Mouse (Mus musculus) embryonic facial prominence, embryonic 15.5 days (tissue): ENCODE data around the gene Mlxip. TPM values are rescaled to one million over a fixed set of nuclear protein-coding genes. Genes with fewer than 3 reads are reported as not detected.

Experiments used
- ATAC-seq: fragments of 200-750 bp; cut with Nextera tagmentation; 2 replicates; pipeline ENCODE4 v1.8.0; 2017; ENCODE audit warnings: low read depth, moderate TSS enrichment; ENCODE audit not compliant: insufficient number of reproducible peaks, low FRiP score, low TSS enrichment
- H3K27ac ChIP-seq: fragments of 300-500 bp; sonication (generic); replicated peaks from 2 replicates; pipeline ENCODE4 v1.5.1; 2015; ENCODE audit warnings: mild to moderate bottlenecking, inconsistent platforms
- H3K27me3 ChIP-seq: fragments of 300-500 bp; sonication (generic); 2 replicates; pipeline ENCODE4 v1.6.1; 2015; ENCODE audit warnings: inconsistent platforms
- H3K36me3 ChIP-seq: fragments of 300-500 bp; sonication (generic); 2 replicates; pipeline ENCODE4 v1.6.1; 2015; ENCODE audit warnings: mild to moderate bottlenecking, inconsistent platforms
- H3K4me1 ChIP-seq: fragments of 300-500 bp; sonication (generic); 2 replicates; pipeline ENCODE4 v1.6.1; 2015; ENCODE audit warnings: inconsistent platforms
- H3K4me2 ChIP-seq: fragments of 300-500 bp; sonication (generic); replicated peaks from 2 replicates; pipeline ENCODE4 v1.6.1; 2015; ENCODE audit warnings: mild to moderate bottlenecking, inconsistent platforms
- H3K4me3 ChIP-seq: fragments of 300-500 bp; sonication (generic); replicated peaks from 2 replicates; pipeline ENCODE4 v1.5.1; 2015; ENCODE audit warnings: mild to moderate bottlenecking, inconsistent platforms
- H3K9ac ChIP-seq: fragments of 300-500 bp; sonication (generic); 2 replicates; pipeline ENCODE4 v1.6.1; 2015; ENCODE audit warnings: inconsistent platforms
- H3K9me3 ChIP-seq: fragments of 300-500 bp; sonication (generic); replicated peaks from 2 replicates; pipeline ENCODE4 v1.6.1; 2016; ENCODE audit warnings: inconsistent platforms
- WGBS: fragments of 180-500 bp; shearing (Covaris S2); methylation state at CpG from one replicate; pipeline ENCODE4 v1.1.7; 2015; 5-methylcytosine and 5-hydroxymethylcytosine counted together
- polyA plus RNA-seq: library from polyadenylated mRNA; unstranded; fragments of >200 nt; fragmentation: Nextera tagmentation; extraction: Ambion mirVana; gene quantifications from 2 replicates; pipeline ENCODE4 v1.2.1, GENCODE M21; 2015

Mlxip gene
- polyA plus RNA-seq, 1 experiment from 2014 or later = 20.7 TPM

- no peak overlapping the region for H3K9ac ChIP-seq
- no peaks in the 10 kb centered on the region for H3K27me3 ChIP-seq
- WGBS = 67% methylated on average over 11 of the region's 11 CpGs
- 0 out of 2 replicates have a peak, but pooled peaks cover 4% of the 10 kb centered on the region for H3K4me1 ChIP-seq
- no peak overlapping the region for H3K4me2 ChIP-seq
- H3K9me3 ChIP-seq = no peaks in the 10 kb centered on the region
- peaks cover 85% of the 10 kb centered on the region for H3K36me3 ChIP-seq
- peak; percentile 30; the same call in 1 of the 2 replicates for ATAC-seq
- H3K27ac ChIP-seq = no peak overlapping the region; the same call in 1 of the 2 replicates
- no peak overlapping the region for H3K4me3 ChIP-seq
These were observed 30.2 kb upstream of the Mlxip start for GRCm38 (mm10) chr5:123364302-123364971.

GRCm38 (mm10) chr5:123368869-123369488 lies 25.6 kb upstream of the Mlxip start:
- no peak overlapping the region for H3K27ac ChIP-seq
- H3K4me1 ChIP-seq = 0 out of 2 replicates have a peak, but pooled peaks cover 2% of the 10 kb centered on the region
- H3K27me3 ChIP-seq = no peaks in the 10 kb centered on the region
- ATAC-seq = no peak
- no peak overlapping the region for H3K4me3 ChIP-seq
- H3K36me3 ChIP-seq = peaks cover 82% of the 10 kb centered on the region
- no peak overlapping the region for H3K9ac ChIP-seq
- H3K4me2 ChIP-seq = no peak overlapping the region
- 77% methylated on average over 13 of the region's 13 CpGs for WGBS
- no peaks in the 10 kb centered on the region for H3K9me3 ChIP-seq

GRCm38 (mm10) chr5:123370049-123370448 lies 24.5 kb upstream of the Mlxip start:
- Histone ChIP-seq H3K9me3 (no peaks in the 10 kb centered on the region), H3K27ac (no peak overlapping the region), H3K36me3 (peaks cover 78% of the 10 kb centered on the region), H3K9ac (no peak overlapping the region), H3K4me2 (no peak overlapping the region), H3K4me1 (no peaks in the 10 kb centered on the region), H3K27me3 (no peaks in the 10 kb centered on the region), H3K4me3 (no peak overlapping the region)
- 83% methylated on average over 5 of the region's 5 CpGs for WGBS
- ATAC-seq = no peak

- ATAC-seq = no peak
- no peaks in the 10 kb centered on the region for H3K9me3 ChIP-seq
- no peak overlapping the region for H3K4me3 ChIP-seq
- peaks cover 11% of the 10 kb centered on the region; the same call in 1 of the 2 replicates for H3K4me1 ChIP-seq
- no peaks in the 10 kb centered on the region for H3K27me3 ChIP-seq
- peaks cover 38% of the 10 kb centered on the region for H3K36me3 ChIP-seq
- no peak overlapping the region for H3K4me2 ChIP-seq
- H3K27ac ChIP-seq = no peak overlapping the region
- H3K9ac ChIP-seq = no peak overlapping the region
- 87% methylated on average over 10 of the region's 10 CpGs for WGBS
These were observed 19.3 kb upstream of the Mlxip start for GRCm38 (mm10) chr5:123375262-123375661.

- Histone ChIP-seq H3K4me2 (no peak overlapping the region), H3K4me1 (peaks cover 11% of the 10 kb centered on the region; the same call in 1 of the 2 replicates), H3K27ac (no peak overlapping the region), H3K9ac (no peak overlapping the region), H3K4me3 (no peak overlapping the region), H3K9me3 (no peaks in the 10 kb centered on the region), H3K27me3 (no peaks in the 10 kb centered on the region), H3K36me3 (peaks cover 32% of the 10 kb centered on the region)
- WGBS = 87% methylated on average over 6 of the region's 6 CpGs
- ATAC-seq = no peak
These were observed 18.7 kb upstream of the Mlxip start for GRCm38 (mm10) chr5:123375793-123376452.

GRCm38 (mm10) chr5:123376569-123376968 lies 18.0 kb upstream of the Mlxip start:
- no peak for ATAC-seq

GRCm38 (mm10) chr5:123377120-123377955 lies 17.3 kb upstream of the Mlxip start:
- Histone ChIP-seq H3K9me3 (no peaks in the 10 kb centered on the region), H3K4me3 (no peak overlapping the region), H3K4me1 (peaks cover 17% of the 10 kb centered on the region; the same call in 1 of the 2 replicates), H3K27ac (no peak overlapping the region; the same call in 1 of the 2 replicates), H3K9ac (no peak overlapping the region), H3K4me2 (no peak overlapping the region), H3K36me3 (peaks cover 18% of the 10 kb centered on the region), H3K27me3 (no peaks in the 10 kb centered on the region)
- 66% methylated on average over 15 of the region's 15 CpGs for WGBS
- no peak for ATAC-seq

More at GRCm38 (mm10) chr5:123376569-123376968, 18.0 kb upstream of the Mlxip start:
- 31% methylated on average over 10 of the region's 10 CpGs for whole genome bisulfite sequencing
- no peak overlapping the region for H3K27ac ChIP-seq
- H3K4me2 ChIP-seq = no peak overlapping the region
- peaks cover 25% of the 10 kb centered on the region for H3K36me3 ChIP-seq
- H3K9me3 ChIP-seq = no peaks in the 10 kb centered on the region
- peaks cover 11% of the 10 kb centered on the region; the same call in 1 of the 2 replicates for H3K4me1 ChIP-seq
- H3K27me3 ChIP-seq = no peaks in the 10 kb centered on the region
- H3K4me3 ChIP-seq = no peak overlapping the region
- H3K9ac ChIP-seq = no peak overlapping the region

- no peak for ATAC-seq
- Histone ChIP-seq H3K4me1 (peaks cover 17% of the 10 kb centered on the region; the same call in 1 of the 2 replicates), H3K9me3 (no peaks in the 10 kb centered on the region), H3K36me3 (peaks cover 6% of the 10 kb centered on the region; the same call in 1 of the 2 replicates), H3K27ac (no peak overlapping the region), H3K4me3 (no peak overlapping the region), H3K27me3 (no peaks in the 10 kb centered on the region), H3K9ac (no peak overlapping the region), H3K4me2 (no peak overlapping the region)
- 48% methylated on average over 9 of the region's 9 CpGs for WGBS
These were observed 15.9 kb upstream of the Mlxip start for GRCm38 (mm10) chr5:123378712-123379111.

- Histone ChIP-seq H3K9me3 (no peaks in the 10 kb centered on the region), H3K27me3 (no peaks in the 10 kb centered on the region), H3K9ac (no peak overlapping the region), H3K27ac (no peak overlapping the region), H3K36me3 (0 out of 2 replicates have a peak, but pooled peaks cover under 1% of the 10 kb centered on the region), H3K4me1 (peaks cover 17% of the 10 kb centered on the region; the same call in 1 of the 2 replicates), H3K4me3 (no peak overlapping the region), H3K4me2 (no peak overlapping the region)
- 35% methylated on average over 5 of the region's 5 CpGs for WGBS
- ATAC-seq = no peak
These were observed 15.1 kb upstream of the Mlxip start for GRCm38 (mm10) chr5:123379504-123379931.

GRCm38 (mm10) chr5:123381968-123382367 lies 12.6 kb upstream of the Mlxip start:
- Histone ChIP-seq H3K9ac (no peak overlapping the region), H3K4me1 (peaks cover 17% of the 10 kb centered on the region; the same call in 1 of the 2 replicates), H3K4me2 (peak overlapping the region; percentile 26), H3K27ac (no peak overlapping the region), H3K27me3 (no peaks in the 10 kb centered on the region), H3K9me3 (no peaks in the 10 kb centered on the region), H3K4me3 (no peak overlapping the region), H3K36me3 (no peaks in the 10 kb centered on the region)
- no peak for ATAC-seq
- WGBS = 22% methylated on average over 20 of the region's 20 CpGs
